ENCODE assay signal across 20 mouse cellular contexts in genomic region chr11:103066191-103067050, GRCm38 (mm10). TPM values are rescaled to one million over a fixed set of nuclear protein-coding genes. Genes with fewer than 3 reads are reported as not detected.
DNase-seq lines count a peak whose midpoint lies in the region; ATAC-seq and TF ChIP-seq lines count a peak whose summit lies in the region.
"Had no signal": no experiment of that assay in that cellular context is flagged by ENCODE, and none has a peak within 500 bp of the region (broad histone marks: within the 10 kb centered on the region; RNA-seq: fewer than 3 reads in every experiment).

No protein-coding gene starts in this region.

- ATAC-seq in kidney, embryonic 16.5 days (ENCODE audit: low FRiP score, low TSS enrichment), result no peak
- no peak for ATAC-seq in lung, embryonic 15.5 days (ENCODE audit: borderline replicate concordance, extremely low read depth, low FRiP score, low TSS enrichment)
- ATAC-seq in embryonic facial prominence, embryonic 13.5 days (ENCODE audit: insufficient number of reproducible peaks, insufficient read depth, low FRiP score, low TSS enrichment, low read depth), result no peak
- ATAC-seq in hindbrain, embryonic 13.5 days (ENCODE audit: low FRiP score), result no peak
- ATAC-seq: activated CD4-positive, CD25-positive, alpha-beta regulatory T cell, adult 4 months; hindbrain, postnatal 0 days; midbrain, embryonic 16.5 days had no signal

- no peak for TF ChIP-seq CTCF in gastrocnemius, adult 2 months (IDR thresholded peaks at IDR 0.05)

- WGBS in kidney, embryonic 16.5 days, result 92% methylated on average over 14 of the region's 14 CpGs
- WGBS in lung, embryonic 15.5 days, result 88% methylated on average over 14 of the region's 14 CpGs
- 88% methylated on average over 14 of the region's 14 CpGs for WGBS in embryonic facial prominence, embryonic 13.5 days
- 95% methylated on average over 14 of the region's 14 CpGs for WGBS in hindbrain, embryonic 13.5 days

- H3K9ac ChIP-seq in kidney, embryonic 16.5 days (replicated peaks; ENCODE audit: low read length), result no peak overlapping the region
- H3K9ac ChIP-seq in lung, embryonic 15.5 days, result no peak overlapping the region
- H3K9ac ChIP-seq in embryonic facial prominence, embryonic 13.5 days, result no peak overlapping the region
- H3K9ac ChIP-seq in hindbrain, embryonic 13.5 days, result no peak overlapping the region
- H3K9ac ChIP-seq: forebrain, embryonic 12.5 days; limb, embryonic 15.5 days; stomach, embryonic 15.5 days had no signal

- no peaks in the 10 kb centered on the region for H3K9me3 ChIP-seq in kidney, embryonic 16.5 days (ENCODE audit: low read length)
- H3K9me3 ChIP-seq in lung, embryonic 15.5 days, result no peaks in the 10 kb centered on the region
- H3K9me3 ChIP-seq in embryonic facial prominence, embryonic 13.5 days, result no peaks in the 10 kb centered on the region
- no peaks in the 10 kb centered on the region for H3K9me3 ChIP-seq in hindbrain, embryonic 13.5 days
- H3K9me3 ChIP-seq: forebrain, embryonic 12.5 days; limb, embryonic 15.5 days; stomach, embryonic 15.5 days had no signal

- peaks cover 69% of the 10 kb centered on the region for H3K36me3 ChIP-seq in kidney, embryonic 16.5 days (ENCODE audit: insufficient read depth, low read length)
- peaks cover 66% of the 10 kb centered on the region for H3K36me3 ChIP-seq in lung, embryonic 15.5 days
- peaks cover 91% of the 10 kb centered on the region for H3K36me3 ChIP-seq in embryonic facial prominence, embryonic 13.5 days
- peaks cover 90% of the 10 kb centered on the region for H3K36me3 ChIP-seq in hindbrain, embryonic 13.5 days

- H3K4me3 ChIP-seq in gastrocnemius, adult 2 months, result peak overlapping the region; percentile 5; the same call in 1 of the 2 replicates
- H3K4me3 ChIP-seq in kidney, embryonic 16.5 days (ENCODE audit: low read length), result no peak overlapping the region
- H3K4me3 ChIP-seq in lung, embryonic 15.5 days, result no peak overlapping the region
- H3K4me3 ChIP-seq in embryonic facial prominence, embryonic 13.5 days, result no peak overlapping the region
- H3K4me3 ChIP-seq in hindbrain, embryonic 13.5 days, result no peak overlapping the region
- H3K4me3 ChIP-seq: forebrain, embryonic 12.5 days; limb, embryonic 15.5 days; stomach, embryonic 15.5 days had no signal

- no peaks in the 10 kb centered on the region for H3K27me3 ChIP-seq in kidney, embryonic 16.5 days (ENCODE audit: insufficient read depth, low read length)
- no peaks in the 10 kb centered on the region for H3K27me3 ChIP-seq in lung, embryonic 15.5 days
- H3K27me3 ChIP-seq in embryonic facial prominence, embryonic 13.5 days, result no peaks in the 10 kb centered on the region
- no peaks in the 10 kb centered on the region for H3K27me3 ChIP-seq in hindbrain, embryonic 13.5 days
- H3K27me3 ChIP-seq: forebrain, embryonic 12.5 days; limb, embryonic 15.5 days; Patski; stomach, embryonic 15.5 days had no signal

- H3K4me2 ChIP-seq in kidney, embryonic 16.5 days (replicated peaks; ENCODE audit: low read depth, low read length), result no peak overlapping the region
- H3K4me2 ChIP-seq in lung, embryonic 15.5 days, result no peak overlapping the region
- no peak overlapping the region for H3K4me2 ChIP-seq in embryonic facial prominence, embryonic 13.5 days
- no peak overlapping the region for H3K4me2 ChIP-seq in hindbrain, embryonic 13.5 days
- H3K4me2 ChIP-seq: forebrain, embryonic 12.5 days; limb, embryonic 15.5 days; stomach, embryonic 15.5 days had no signal

- DNase-seq in gastrocnemius, adult 2 months, result peak; percentile 47
- no peak for DNase-seq in gastrocnemius, postnatal 4 days (ENCODE audit: low spot score in 2 of 2)
- peak; percentile 13 for DNase-seq in kidney, adult 18-20 months
- no peak for DNase-seq in lung, postnatal 36 days
- DNase-seq: adrenal gland, postnatal 25 days; cerebellum, adult 8-10 months; thymus, adult 2 months had no signal

- intact Hi-C loops in gastrocnemius, adult 2 months (cut with DNase I), result no loop called here

- H3K4me1 ChIP-seq in kidney, embryonic 16.5 days (ENCODE audit: insufficient read depth, low read length), result no peaks in the 10 kb centered on the region
- H3K4me1 ChIP-seq in lung, embryonic 15.5 days, result peaks cover 16% of the 10 kb centered on the region
- H3K4me1 ChIP-seq in embryonic facial prominence, embryonic 13.5 days, result peaks cover 10% of the 10 kb centered on the region
- no peaks in the 10 kb centered on the region for H3K4me1 ChIP-seq in hindbrain, embryonic 13.5 days (replicated peaks)
- H3K4me1 ChIP-seq: forebrain, embryonic 12.5 days; stomach, embryonic 15.5 days had no signal

- peak overlapping the region; percentile 90 for H3K27ac ChIP-seq in gastrocnemius, adult 2 months
- no peak overlapping the region for H3K27ac ChIP-seq in kidney, embryonic 16.5 days (ENCODE audit: low read length)
- peak overlapping the region; percentile 78 for H3K27ac ChIP-seq in lung, embryonic 15.5 days
- H3K27ac ChIP-seq in embryonic facial prominence, embryonic 13.5 days, result peak overlapping the region; percentile 62; the same call in 1 of the 2 replicates
- H3K27ac ChIP-seq in hindbrain, embryonic 13.5 days, result no peak overlapping the region
- H3K27ac ChIP-seq: forebrain, embryonic 12.5 days; hindbrain, postnatal 0 days; kidney, postnatal 0 days; stomach, embryonic 15.5 days had no signal

RNA-seq across cellular contexts. Expression of gene Plcd3, which starts 35.0 kb away (rescaled TPM):
- 1 to 10 TPM; 4.6 to 5.9 TPM for total RNA-seq in gastrocnemius, adult 2 months (2021)
- 10 to 100 TPM in 1 of 2 experiments, 1 to 10 TPM in 1; 9.3 to 12.4 TPM for total RNA-seq in gastrocnemius, postnatal 4 days (2021)
- 8.2 and 8.7 TPM in 2 replicates for polyA plus RNA-seq in kidney, embryonic 16.5 days (2015; fragmentation: Nextera tagmentation; extraction: Ambion mirVana)
- 2.5 and 3.6 TPM in 2 replicates for polyA plus RNA-seq in lung, embryonic 15.5 days (2015; fragmentation: Nextera tagmentation; extraction: Ambion mirVana)
- polyA plus RNA-seq in embryonic facial prominence, embryonic 13.5 days (2015; fragmentation: Nextera tagmentation; extraction: Ambion mirVana), result 5.3 and 7.2 TPM in 2 replicates
- 1.5 and 1.9 TPM in 2 replicates for polyA plus RNA-seq in hindbrain, embryonic 13.5 days (2015; fragmentation: Nextera tagmentation; extraction: Ambion mirVana)
- total RNA-seq: megakaryocyte-erythroid progenitor cell, adult 5-6 weeks had no signal

RNA-seq across cellular contexts. Expression of gene Acbd4, which starts 35.1 kb away (rescaled TPM):
- 10 to 100 TPM; 24.2 to 28.6 TPM for total RNA-seq in gastrocnemius, adult 2 months (2021)
- 10 to 100 TPM; 45.0 to 53.0 TPM for total RNA-seq in gastrocnemius, postnatal 4 days (2021)
- 28.7 and 29.9 TPM in 2 replicates for polyA plus RNA-seq in kidney, embryonic 16.5 days (2015; fragmentation: Nextera tagmentation; extraction: Ambion mirVana)
- 15.7 and 18.3 TPM in 2 replicates for polyA plus RNA-seq in lung, embryonic 15.5 days (2015; fragmentation: Nextera tagmentation; extraction: Ambion mirVana)
- polyA plus RNA-seq in embryonic facial prominence, embryonic 13.5 days (2015; fragmentation: Nextera tagmentation; extraction: Ambion mirVana), result 16.6 and 17.4 TPM in 2 replicates
- polyA plus RNA-seq in hindbrain, embryonic 13.5 days (2015; fragmentation: Nextera tagmentation; extraction: Ambion mirVana), result 7.3 and 9.0 TPM in 2 replicates

RNA-seq across cellular contexts. Expression of gene Dcakd, which starts 38.3 kb away (rescaled TPM):
- total RNA-seq in gastrocnemius, adult 2 months (2021), result 10 to 100 TPM; 12.4 to 25.8 TPM
- 10 to 100 TPM; 69.0 to 73.1 TPM for total RNA-seq in gastrocnemius, postnatal 4 days (2021)
- 161 and 201 TPM in 2 replicates for polyA plus RNA-seq in kidney, embryonic 16.5 days (2015; fragmentation: Nextera tagmentation; extraction: Ambion mirVana)
- 147 and 150 TPM in 2 replicates for polyA plus RNA-seq in lung, embryonic 15.5 days (2015; fragmentation: Nextera tagmentation; extraction: Ambion mirVana)
- polyA plus RNA-seq in embryonic facial prominence, embryonic 13.5 days (2015; fragmentation: Nextera tagmentation; extraction: Ambion mirVana), result 189 and 192 TPM in 2 replicates
- 164 and 165 TPM in 2 replicates for polyA plus RNA-seq in hindbrain, embryonic 13.5 days (2015; fragmentation: Nextera tagmentation; extraction: Ambion mirVana)

RNA-seq across cellular contexts. Expression of gene Nmt1, which starts 38.4 kb away (rescaled TPM):
- total RNA-seq in gastrocnemius, adult 2 months (2021), result 10 to 100 TPM; 43.8 to 51.9 TPM
- total RNA-seq in gastrocnemius, postnatal 4 days (2021), result 10 to 100 TPM; 55.9 to 59.3 TPM
- 50.7 and 51.9 TPM in 2 replicates for polyA plus RNA-seq in kidney, embryonic 16.5 days (2015; fragmentation: Nextera tagmentation; extraction: Ambion mirVana)
- 56.8 and 59.9 TPM in 2 replicates for polyA plus RNA-seq in lung, embryonic 15.5 days (2015; fragmentation: Nextera tagmentation; extraction: Ambion mirVana)
- polyA plus RNA-seq in embryonic facial prominence, embryonic 13.5 days (2015; fragmentation: Nextera tagmentation; extraction: Ambion mirVana), result 67.8 and 68.5 TPM in 2 replicates
- 37.8 and 44.5 TPM in 2 replicates for polyA plus RNA-seq in hindbrain, embryonic 13.5 days (2015; fragmentation: Nextera tagmentation; extraction: Ambion mirVana)

RNA-seq across cellular contexts. Expression of gene Hexim1, which starts 49.6 kb away (rescaled TPM):
- total RNA-seq in gastrocnemius, adult 2 months (2021), result 10 to 100 TPM; 18.6 to 21.8 TPM
- total RNA-seq in gastrocnemius, postnatal 4 days (2021), result 10 to 100 TPM; 26.9 to 29.6 TPM
- 5.5 and 6.6 TPM in 2 replicates for polyA plus RNA-seq in kidney, embryonic 16.5 days (2015; fragmentation: Nextera tagmentation; extraction: Ambion mirVana)
- 4.4 and 4.5 TPM in 2 replicates for polyA plus RNA-seq in lung, embryonic 15.5 days (2015; fragmentation: Nextera tagmentation; extraction: Ambion mirVana)
- 5.2 and 6.9 TPM in 2 replicates for polyA plus RNA-seq in embryonic facial prominence, embryonic 13.5 days (2015; fragmentation: Nextera tagmentation; extraction: Ambion mirVana)
- 3.6 and 4.3 TPM in 2 replicates for polyA plus RNA-seq in hindbrain, embryonic 13.5 days (2015; fragmentation: Nextera tagmentation; extraction: Ambion mirVana)

Comparison
In these comparisons a context has a peak if more than half of its experiments do, and no peak if none do; other contexts are left out.
1. DNase-seq: peak in gastrocnemius, adult 2 months (single experiment) and kidney, adult 18-20 months (single experiment); none in gastrocnemius, postnatal 4 days (0 of 2) and lung, postnatal 36 days (single experiment).
2. H3K27ac ChIP-seq: peak in gastrocnemius, adult 2 months (single experiment), lung, embryonic 15.5 days (single experiment) and embryonic facial prominence, embryonic 13.5 days (single experiment); none in kidney, embryonic 16.5 days (single experiment) and hindbrain, embryonic 13.5 days (single experiment).